Mouse (Mus musculus): ENCODE measurements around the gene Gabpb2. TPM values are rescaled to one million over a fixed set of nuclear protein-coding genes. Genes with fewer than 3 reads are reported as not detected.

The Gabpb2 gene
- polyA plus RNA-seq, 1 experiment from 2014 or later: 4.7 TPM

DNA sequence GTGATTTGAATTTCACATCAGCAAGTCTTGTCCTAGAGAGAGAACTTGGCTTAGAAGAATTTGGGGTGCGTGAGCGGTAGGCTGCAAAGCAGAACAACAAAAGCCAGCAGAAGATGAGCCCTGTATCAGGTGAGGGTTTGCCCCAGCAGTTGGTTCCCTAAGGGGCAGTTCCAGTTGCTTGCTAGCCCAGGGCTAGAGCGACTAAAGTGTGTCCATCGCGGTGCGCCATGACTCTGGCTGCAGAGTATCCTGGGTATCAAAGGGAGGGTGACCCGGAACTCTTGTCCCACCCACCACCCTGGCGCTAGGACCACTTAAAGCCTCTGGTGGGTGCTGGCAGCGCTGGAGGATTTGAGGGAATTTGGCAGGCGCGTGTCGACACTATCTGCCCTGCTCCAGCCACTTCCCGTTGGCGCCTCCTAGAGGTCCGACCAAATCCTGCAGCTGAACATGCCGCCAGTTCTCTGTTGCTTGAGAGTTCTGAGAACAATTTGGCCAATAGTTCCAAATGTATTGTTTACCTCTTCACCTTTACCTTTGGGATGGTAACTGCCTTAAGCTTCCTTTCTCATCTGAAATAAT is 43.6 kb downstream of the Gabpb2 start:
- peak; percentile 94 for TF ChIP-seq CTCF (IDR thresholded peaks at IDR 0.05)
- TF ChIP-seq EP300 (IDR thresholded peaks at IDR 0.05): no peak
- WGBS: 7% methylated on average over 16 of the region's 16 CpGs
- no peaks in the 10 kb centered on the region for H3K36me3 ChIP-seq (ENCODE audit: insufficient read depth, low read length)
- H3K27ac ChIP-seq (ENCODE audit: low read length): no peak overlapping the region
- H3K4me3 ChIP-seq (ENCODE audit: low read depth, low read length): 0 out of 2 replicates have a peak overlapping the region, but pooled peaks have one; percentile 10
- DNase-seq (ENCODE audit: low spot score): peak; percentile 91
- no peaks in the 10 kb centered on the region for H3K9me3 ChIP-seq (ENCODE audit: low read length)
- 0 out of 2 replicates have a peak, but pooled peaks cover 6% of the 10 kb centered on the region for H3K4me1 ChIP-seq (ENCODE audit: insufficient read depth, low read depth, low read length)
- H3K9ac ChIP-seq (replicated peaks; ENCODE audit: low read depth): no peak overlapping the region
- peaks cover 11% of the 10 kb centered on the region for H3K27me3 ChIP-seq (replicated peaks; ENCODE audit: insufficient read depth, low read length)
- H3K4me2 ChIP-seq (replicated peaks; ENCODE audit: low read depth, low read length): peak overlapping the region; percentile 69
- peak; percentile 63 for ATAC-seq

DNA sequence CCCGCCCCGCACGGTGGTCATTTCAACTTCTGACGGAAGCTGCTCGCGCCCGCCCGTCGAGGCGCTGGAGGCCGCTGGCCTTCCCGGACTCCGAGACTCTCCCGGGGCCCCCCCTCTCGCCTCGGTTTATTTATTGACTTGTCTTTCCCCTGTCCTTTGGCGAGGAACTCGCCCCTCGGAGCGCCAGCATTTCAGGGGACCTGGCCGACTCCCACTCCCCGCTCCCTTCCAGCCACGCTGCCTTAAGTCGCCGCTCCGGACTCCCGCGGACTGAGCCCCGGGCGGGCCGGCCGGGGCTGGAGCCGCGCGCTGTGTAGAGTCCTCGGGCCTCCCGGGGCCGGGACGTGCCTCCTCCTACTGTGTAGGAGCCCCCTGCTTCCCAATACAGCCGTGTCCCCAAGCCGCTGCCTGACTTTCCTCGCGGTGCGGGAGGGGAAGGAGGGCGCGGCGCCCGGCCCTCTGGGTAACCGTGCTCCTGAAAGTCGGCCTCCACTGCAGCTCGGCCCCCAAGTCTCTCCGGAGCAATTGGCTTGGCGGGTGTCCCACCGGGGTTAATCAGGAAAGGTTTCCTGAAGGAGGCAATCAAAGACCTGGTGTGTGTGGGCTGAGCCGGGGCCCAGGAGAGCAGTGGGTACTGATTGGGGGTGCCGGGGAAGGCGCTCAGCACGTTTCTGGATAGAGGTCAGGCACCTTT is 44.3 kb downstream of the Gabpb2 start:
- TF ChIP-seq EP300 (IDR thresholded peaks at IDR 0.05): no peak
- TF ChIP-seq CTCF (IDR thresholded peaks at IDR 0.05): no peak
- Histone ChIP-seq H3K27ac (ENCODE audit: low read length) (no peak overlapping the region), H3K36me3 (ENCODE audit: insufficient read depth, low read length) (peaks cover 3% of the 10 kb centered on the region; the same call in 1 of the 2 replicates), H3K9ac (replicated peaks; ENCODE audit: low read depth) (no peak overlapping the region; the same call in 1 of the 2 replicates), H3K4me2 (replicated peaks; ENCODE audit: low read depth, low read length) (peak overlapping the region; percentile 69), H3K4me1 (ENCODE audit: insufficient read depth, low read depth, low read length) (0 out of 2 replicates have a peak, but pooled peaks cover 6% of the 10 kb centered on the region), H3K4me3 (ENCODE audit: low read depth, low read length) (peak overlapping the region; percentile 41), H3K9me3 (ENCODE audit: low read length) (no peaks in the 10 kb centered on the region), H3K27me3 (replicated peaks; ENCODE audit: insufficient read depth, low read length) (peaks cover 11% of the 10 kb centered on the region)
- ATAC-seq (peak; percentile 43), DNase-seq (ENCODE audit: low spot score) (no peak)
- WGBS: 9% methylated on average over 56 of the region's 58 CpGs

DNA sequence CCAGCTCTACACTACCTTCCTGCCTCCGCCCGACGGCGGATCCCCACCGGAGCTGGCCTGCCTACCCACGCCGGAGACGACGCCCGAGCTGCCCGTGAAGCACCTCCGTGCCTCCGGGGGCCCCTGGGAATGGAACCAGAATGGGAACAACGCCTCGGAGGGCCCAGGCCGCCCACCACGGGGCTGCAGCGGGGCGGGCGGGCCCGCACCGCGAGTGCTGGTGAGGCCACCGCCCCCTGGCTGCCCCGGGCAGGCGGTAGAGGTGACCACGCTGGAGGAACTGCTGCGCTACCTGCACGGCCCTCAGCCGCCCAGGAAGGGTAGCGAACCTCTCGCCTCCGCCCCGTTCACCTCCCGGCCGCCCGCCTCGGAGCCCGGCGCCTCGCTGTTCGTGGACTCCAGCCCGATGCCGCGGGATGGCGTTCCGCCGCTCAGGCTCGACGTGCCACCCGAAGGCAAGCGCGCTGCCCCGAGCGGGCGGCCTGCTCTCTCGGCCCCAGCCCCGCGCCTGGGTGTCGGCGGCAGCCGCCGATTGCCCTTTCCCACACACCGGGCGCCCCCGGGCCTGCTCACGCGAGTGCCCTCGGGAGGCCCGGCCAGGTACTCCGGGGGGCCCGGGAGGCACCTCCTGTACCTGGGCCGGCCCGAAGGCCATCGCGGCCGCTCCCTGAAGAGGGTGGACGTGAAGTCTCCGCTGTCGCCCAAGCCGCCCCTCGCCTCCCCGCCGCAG is 45.0 kb downstream of the Gabpb2 start:
- Histone ChIP-seq H3K4me2 (replicated peaks; ENCODE audit: low read depth, low read length) (peak overlapping the region; percentile 69), H3K36me3 (ENCODE audit: insufficient read depth, low read length) (peaks cover 3% of the 10 kb centered on the region; the same call in 1 of the 2 replicates), H3K4me1 (ENCODE audit: insufficient read depth, low read depth, low read length) (0 out of 2 replicates have a peak, but pooled peaks cover 6% of the 10 kb centered on the region), H3K9ac (replicated peaks; ENCODE audit: low read depth) (no peak overlapping the region), H3K27ac (ENCODE audit: low read length) (no peak overlapping the region), H3K27me3 (replicated peaks; ENCODE audit: insufficient read depth, low read length) (peaks cover 11% of the 10 kb centered on the region), H3K4me3 (ENCODE audit: low read depth, low read length) (peak overlapping the region; percentile 41), H3K9me3 (ENCODE audit: low read length) (no peaks in the 10 kb centered on the region)
- WGBS: 27% methylated on average over 53 of the region's 84 CpGs
- DNase-seq (ENCODE audit: low spot score) (no peak), ATAC-seq (peak; percentile 27)
- TF ChIP-seq EP300 (IDR thresholded peaks at IDR 0.05): no peak
- no peak for TF ChIP-seq CTCF (IDR thresholded peaks at IDR 0.05)

DNA sequence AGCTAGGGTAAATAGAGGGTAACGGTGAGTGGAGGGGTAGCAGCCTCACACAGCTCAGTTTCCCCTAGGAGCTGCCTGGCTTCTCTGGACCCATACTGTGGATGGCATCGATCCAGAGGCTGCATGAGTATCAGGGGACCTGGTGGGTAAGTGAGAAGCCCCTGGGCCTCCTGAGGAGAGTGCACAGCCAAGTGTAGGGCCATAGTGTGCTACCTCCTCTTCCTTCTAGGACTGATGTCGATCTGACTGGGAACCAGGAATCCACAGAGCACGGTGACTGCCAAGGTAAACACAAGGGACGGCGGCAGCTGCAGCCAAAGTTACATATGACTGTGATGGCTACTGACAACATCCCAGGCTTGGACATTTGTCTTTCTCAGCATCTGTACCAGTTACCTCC is 46.6 kb downstream of the Gabpb2 start:
- WGBS: 59% methylated on average over 6 of the region's 6 CpGs
- DNase-seq (ENCODE audit: low spot score) (no peak), ATAC-seq (no peak)

DNA sequence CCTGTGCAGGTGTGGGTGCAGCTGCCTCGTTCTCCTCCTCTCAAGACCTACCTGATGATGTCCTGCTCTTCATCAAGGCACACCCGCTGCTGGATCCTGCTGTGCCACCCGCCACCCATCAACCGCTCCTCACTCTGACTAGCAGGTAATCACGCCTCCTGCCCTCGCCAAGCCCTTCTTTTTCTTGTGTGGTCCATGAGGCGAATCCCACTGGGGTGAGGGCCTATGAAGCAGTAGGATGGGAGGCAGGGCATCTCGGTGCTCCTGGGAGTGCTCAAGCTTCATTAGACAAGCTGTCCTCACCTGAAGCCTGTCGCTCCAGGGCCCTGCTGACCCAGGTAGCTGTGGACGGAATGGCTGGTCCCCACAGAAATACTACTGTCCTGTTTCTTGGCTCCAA is 47.7 kb downstream of the Gabpb2 start:
- no peak for DNase-seq (ENCODE audit: low spot score)
- H3K36me3 ChIP-seq (ENCODE audit: insufficient read depth, low read length): peaks cover 3% of the 10 kb centered on the region; the same call in 1 of the 2 replicates
- H3K27ac ChIP-seq (ENCODE audit: low read length): no peak overlapping the region
- WGBS: 95% methylated on average over 10 of the region's 10 CpGs
- no peak for ATAC-seq
- no peaks in the 10 kb centered on the region for H3K9me3 ChIP-seq (ENCODE audit: low read length)
- H3K4me3 ChIP-seq (ENCODE audit: low read depth, low read length): no peak overlapping the region
- no peak for TF ChIP-seq CTCF (IDR thresholded peaks at IDR 0.05)
- TF ChIP-seq EP300 (IDR thresholded peaks at IDR 0.05): no peak
- peaks cover 11% of the 10 kb centered on the region for H3K27me3 ChIP-seq (replicated peaks; ENCODE audit: insufficient read depth, low read length)
- no peak overlapping the region for H3K4me2 ChIP-seq (replicated peaks; ENCODE audit: low read depth, low read length)
- H3K9ac ChIP-seq (replicated peaks; ENCODE audit: low read depth): no peak overlapping the region
- H3K4me1 ChIP-seq (ENCODE audit: insufficient read depth, low read depth, low read length): 0 out of 2 replicates have a peak, but pooled peaks cover 6% of the 10 kb centered on the region

More for the DNA sequence above, 46.6 kb downstream of the Gabpb2 start:
- no peak overlapping the region for H3K4me2 ChIP-seq (replicated peaks; ENCODE audit: low read depth, low read length)
- 0 out of 2 replicates have a peak, but pooled peaks cover 6% of the 10 kb centered on the region for H3K4me1 ChIP-seq (ENCODE audit: insufficient read depth, low read depth, low read length)
- peaks cover 11% of the 10 kb centered on the region for H3K27me3 ChIP-seq (replicated peaks; ENCODE audit: insufficient read depth, low read length)
- H3K9me3 ChIP-seq (ENCODE audit: low read length): no peaks in the 10 kb centered on the region
- H3K36me3 ChIP-seq (ENCODE audit: insufficient read depth, low read length): peaks cover 3% of the 10 kb centered on the region; the same call in 1 of the 2 replicates
- no peak overlapping the region for H3K27ac ChIP-seq (ENCODE audit: low read length)
- no peak overlapping the region for H3K4me3 ChIP-seq (ENCODE audit: low read depth, low read length)
- no peak for TF ChIP-seq EP300 (IDR thresholded peaks at IDR 0.05)
- TF ChIP-seq CTCF (IDR thresholded peaks at IDR 0.05): no peak
- no peak overlapping the region for H3K9ac ChIP-seq (replicated peaks; ENCODE audit: low read depth)

DNA sequence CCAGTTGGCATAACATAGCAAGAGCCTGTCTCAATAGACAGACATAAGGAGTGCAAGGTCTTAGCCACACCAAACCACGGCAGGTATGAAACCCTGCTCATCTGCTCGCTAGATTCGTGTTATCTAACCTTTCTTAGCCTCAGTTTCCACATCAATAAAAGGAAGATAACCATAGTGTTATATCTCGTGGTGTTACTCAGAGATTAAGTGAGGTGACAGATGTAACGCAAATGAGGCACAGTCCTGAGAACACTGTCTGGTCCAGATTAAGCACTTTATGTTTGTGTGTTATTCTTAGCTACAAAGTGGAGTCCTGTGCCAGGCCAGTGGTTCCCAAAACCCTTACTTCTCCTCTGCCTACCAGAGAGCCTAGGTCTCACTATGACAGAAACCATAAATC is 52.9 kb downstream of the Gabpb2 start:
- no peak overlapping the region for H3K27ac ChIP-seq (ENCODE audit: low read length)
- TF ChIP-seq CTCF (IDR thresholded peaks at IDR 0.05) (no peak), EP300 (IDR thresholded peaks at IDR 0.05) (no peak)
- no peak for ATAC-seq
- WGBS: 81% methylated on average over 5 of the region's 5 CpGs
- H3K9ac ChIP-seq (replicated peaks; ENCODE audit: low read depth): no peak overlapping the region
- H3K36me3 ChIP-seq (ENCODE audit: insufficient read depth, low read length): peaks cover 3% of the 10 kb centered on the region; the same call in 1 of the 2 replicates
- DNase-seq (ENCODE audit: low spot score): no peak
- H3K9me3 ChIP-seq (ENCODE audit: low read length): no peaks in the 10 kb centered on the region
- no peaks in the 10 kb centered on the region for H3K27me3 ChIP-seq (replicated peaks; ENCODE audit: insufficient read depth, low read length)
- H3K4me3 ChIP-seq (ENCODE audit: low read depth, low read length): no peak overlapping the region
- H3K4me1 ChIP-seq (ENCODE audit: insufficient read depth, low read depth, low read length): peaks cover 1% of the 10 kb centered on the region; the same call in 1 of the 2 replicates
- H3K4me2 ChIP-seq (replicated peaks; ENCODE audit: low read depth, low read length): no peak overlapping the region

Measured in lung, postnatal 0 days (tissue).